Mouse (Mus musculus) kidney, postnatal 10 days (tissue): ENCODE data around the gene Samhd1.

ENCODE experiments used
- DNase-seq: peaks from one replicate; pipeline ENCODE4 v3.0.0; 2021; ENCODE audit warnings: mixed read lengths

Gene Samhd1

DNA sequence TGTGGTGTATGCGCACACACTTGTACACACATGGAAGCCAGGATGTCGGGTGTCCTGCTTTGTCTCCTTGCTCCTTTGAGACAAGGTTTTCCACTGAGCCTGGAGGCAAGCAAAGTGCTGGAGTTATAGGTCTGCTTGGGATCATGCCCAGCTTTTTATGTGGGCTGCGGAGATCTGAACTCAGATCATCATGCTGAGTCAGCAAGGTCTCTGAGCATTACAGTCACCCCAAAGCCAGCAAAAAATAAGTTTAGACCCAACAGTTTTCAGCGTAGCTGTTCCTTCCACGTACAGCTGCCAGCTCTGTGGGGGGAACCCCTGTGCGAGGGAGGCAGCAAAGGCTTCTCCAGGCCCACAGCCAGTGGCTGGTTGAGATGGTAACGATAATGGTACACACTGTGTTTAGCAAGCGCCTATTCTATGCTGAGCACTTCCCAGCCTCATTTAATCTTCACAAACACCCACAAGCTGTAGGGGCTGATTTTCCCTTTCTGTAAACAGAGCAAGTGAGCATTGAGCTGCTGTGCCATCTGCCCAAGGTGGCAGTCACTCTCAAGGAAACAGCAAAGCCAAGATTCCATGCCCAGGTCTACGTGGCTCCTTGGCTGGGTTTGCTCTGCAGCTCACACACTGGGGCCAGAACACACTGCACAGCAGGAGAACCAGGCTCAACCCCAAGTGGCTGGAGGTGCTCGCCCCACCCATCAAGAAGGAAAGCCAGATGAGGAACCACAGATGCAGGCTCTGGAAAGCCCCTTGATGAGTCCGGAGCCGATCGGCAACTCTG lies 86.5 kb downstream of the Samhd1 start:
- no peak for DNase-seq
